Mouse (Mus musculus): ENCODE measurements around the gene Ralbp1.

Ralbp1 gene

GRCm38 (mm10) chr17:65800451-65800850 is 85.1 kb downstream of the Ralbp1 start:
- POLR2A ChIA-PET = interaction anchor here in 2 of 4 experiments (0.9 to 1.5 kb wide), 3 partner anchors 11 to 19 kb away, joined by 3 to 4 read pairs (median 3); no protein-coding TSS in a partner anchor
- CTCF ChIA-PET = interaction anchor here in 1 of 4 experiments (1.0 kb wide), 1 partner anchor 14 kb away, joined by 3 read pairs; no protein-coding TSS in a partner anchor

- ChIA-PET CTCF (no interaction called here), POLR2A (interaction anchor here in 1 of 4 experiments (0.9 to 1.5 kb wide), 2 partner anchors 10 to 46 kb away, joined by 3 read pairs; no protein-coding TSS in a partner anchor)
Measured at GRCm38 (mm10) chr17:65799353-65799752, 86.2 kb downstream of the Ralbp1 start.

DNA sequence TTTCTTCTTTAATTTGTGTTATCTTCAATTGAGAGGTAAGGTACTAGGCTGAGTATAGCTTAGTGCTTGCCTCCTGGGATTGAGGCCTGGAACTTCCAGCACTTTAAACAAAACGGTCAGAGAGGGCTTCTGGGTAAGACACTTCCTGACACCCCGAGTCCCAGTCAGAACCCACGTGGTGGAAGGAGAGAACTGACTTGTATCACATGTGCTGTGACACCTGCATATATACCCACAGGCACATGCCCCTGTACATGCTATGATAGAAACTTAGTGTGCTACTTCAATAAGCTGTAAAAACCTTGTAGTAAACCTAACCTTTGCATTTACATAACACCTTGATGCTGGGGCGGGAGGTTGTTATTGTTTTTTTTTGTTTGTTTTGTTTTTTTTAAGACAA is 87.2 kb downstream of the Ralbp1 start:
- CTCF ChIA-PET = no interaction called here
- POLR2A ChIA-PET = interaction anchor here in 1 of 4 experiments (1.0 to 2.8 kb wide), 5 partner anchors 9 to 279 kb away, joined by 3 to 13 read pairs (median 3); partner anchors contain the start of gene Ankrd12

All from embryonic stem cell, embryonic (primary cell).